Mouse (Mus musculus) adrenal gland, postnatal 0 days (tissue): Measurements from ENCODE around the gene Dna2. TPM values are rescaled to one million over a fixed set of nuclear protein-coding genes. Genes with fewer than 3 reads are reported as not detected.

Source experiments
- polyA plus RNA-seq: library from polyadenylated mRNA; unstranded; fragments of >200 nt; fragmentation: Nextera tagmentation; extraction: Ambion mirVana; gene quantifications from 2 replicates; pipeline ENCODE4 v1.2.1, GENCODE M21; 2015

Dna2 gene
- 4.0 and 5.0 TPM in 2 replicates for polyA plus RNA-seq

DNA sequence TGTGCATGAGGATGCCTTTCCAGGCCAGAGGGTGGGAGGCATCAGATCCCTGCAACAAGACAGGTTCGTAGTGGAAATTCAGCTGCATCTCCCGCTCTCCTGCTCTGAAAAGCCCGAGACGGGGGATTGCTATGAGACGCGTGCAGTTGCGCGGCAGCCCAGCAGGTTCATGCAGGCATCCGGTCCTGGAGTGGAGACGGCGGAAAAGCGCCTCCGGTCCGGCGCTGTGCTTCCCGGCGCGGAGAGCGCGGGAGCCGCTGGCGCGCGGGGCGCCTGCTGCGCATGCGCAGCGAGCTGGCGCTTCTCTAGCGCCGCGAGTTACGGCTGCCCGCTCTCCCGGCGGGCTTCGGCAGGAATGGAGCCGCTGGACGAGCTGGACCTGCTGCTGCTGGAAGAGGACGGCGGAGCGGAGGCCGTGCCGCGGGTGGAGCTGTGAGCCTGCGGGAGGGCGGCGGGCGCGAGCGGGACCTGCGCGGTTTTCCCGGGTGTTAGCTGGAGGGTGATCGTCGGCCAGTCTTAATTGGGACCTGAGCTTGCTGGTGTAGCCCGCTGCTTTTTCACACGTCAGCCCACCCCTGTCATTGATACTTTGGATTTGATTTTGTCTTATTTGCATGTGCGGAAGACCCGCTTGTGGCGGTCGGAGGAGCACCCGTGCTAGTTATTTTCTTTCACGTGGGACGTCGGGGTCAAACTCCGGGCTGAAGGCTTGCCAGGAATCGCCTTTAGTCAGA, at the start of gene Dna2:
Gene Dna2 (plus strand): TSS at position 289 of the 734 bp plus-strand sequence.

DNA sequence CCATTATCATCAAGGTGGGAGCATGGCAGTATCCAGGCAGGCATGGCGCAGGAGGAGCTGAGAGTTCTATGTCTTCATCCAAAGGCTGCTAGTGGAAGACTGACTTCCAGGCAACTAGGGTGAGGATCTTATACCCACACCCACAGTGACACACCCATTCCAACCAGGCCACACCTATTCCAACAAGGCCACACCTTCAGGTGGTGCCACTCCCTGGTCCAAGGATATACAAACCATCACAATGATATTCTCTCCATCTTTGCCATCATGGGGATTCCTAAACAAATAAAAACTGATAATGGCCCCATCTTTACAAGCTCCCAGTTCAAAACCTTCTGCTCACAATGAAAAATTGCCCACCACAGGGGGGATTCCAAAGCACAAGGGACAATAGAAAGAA, 37.9 kb upstream of the Dna2 start, which contains the start of gene Tet1:
Gene Tet1 (minus strand): TSS at position 101 of the 400 bp plus-strand sequence.

DNA sequence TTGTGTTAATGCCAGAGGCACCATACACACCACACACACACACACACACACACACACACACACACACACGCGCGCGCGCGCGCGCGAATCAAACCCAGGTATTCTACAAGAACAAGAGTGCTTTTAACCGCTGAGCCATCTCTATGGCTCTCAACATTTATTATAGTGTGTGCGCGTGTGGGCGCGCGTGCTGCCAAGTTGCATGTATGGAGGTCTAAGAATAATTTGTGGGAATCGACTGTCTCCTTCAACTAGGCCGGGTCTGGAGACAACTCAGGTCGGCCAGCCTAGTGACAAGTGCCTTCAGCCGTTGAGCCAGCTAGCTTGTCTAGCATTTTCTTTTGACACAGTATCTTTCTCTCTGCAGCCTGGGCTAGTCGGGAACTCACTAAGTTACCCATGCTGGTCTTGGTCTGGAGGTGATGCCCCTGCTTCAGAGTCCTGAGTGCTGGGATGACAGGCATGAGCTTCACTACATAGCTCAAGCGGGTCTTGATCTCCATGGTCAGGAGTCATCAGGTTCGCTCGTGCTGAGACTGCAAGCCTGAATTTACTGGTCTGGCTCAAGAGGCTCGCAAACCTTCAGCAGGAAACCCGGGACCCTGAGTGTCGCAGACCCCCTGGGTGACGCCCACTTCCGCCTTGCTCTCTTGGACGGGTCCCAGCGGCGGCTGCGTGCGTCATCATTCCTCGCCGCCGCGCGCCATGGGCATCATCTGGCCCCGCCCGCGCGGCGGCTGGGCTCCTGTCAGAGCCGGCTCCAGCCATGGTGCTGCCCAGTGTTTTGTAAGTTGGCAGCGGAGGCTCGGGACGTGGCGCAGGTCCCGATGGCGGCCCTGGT, 26.7 kb upstream of the Dna2 start, which contains the start of gene Slc25a16:
Gene Slc25a16 (plus strand): TSS at position 709 of the 841 bp plus-strand sequence.

DNA sequence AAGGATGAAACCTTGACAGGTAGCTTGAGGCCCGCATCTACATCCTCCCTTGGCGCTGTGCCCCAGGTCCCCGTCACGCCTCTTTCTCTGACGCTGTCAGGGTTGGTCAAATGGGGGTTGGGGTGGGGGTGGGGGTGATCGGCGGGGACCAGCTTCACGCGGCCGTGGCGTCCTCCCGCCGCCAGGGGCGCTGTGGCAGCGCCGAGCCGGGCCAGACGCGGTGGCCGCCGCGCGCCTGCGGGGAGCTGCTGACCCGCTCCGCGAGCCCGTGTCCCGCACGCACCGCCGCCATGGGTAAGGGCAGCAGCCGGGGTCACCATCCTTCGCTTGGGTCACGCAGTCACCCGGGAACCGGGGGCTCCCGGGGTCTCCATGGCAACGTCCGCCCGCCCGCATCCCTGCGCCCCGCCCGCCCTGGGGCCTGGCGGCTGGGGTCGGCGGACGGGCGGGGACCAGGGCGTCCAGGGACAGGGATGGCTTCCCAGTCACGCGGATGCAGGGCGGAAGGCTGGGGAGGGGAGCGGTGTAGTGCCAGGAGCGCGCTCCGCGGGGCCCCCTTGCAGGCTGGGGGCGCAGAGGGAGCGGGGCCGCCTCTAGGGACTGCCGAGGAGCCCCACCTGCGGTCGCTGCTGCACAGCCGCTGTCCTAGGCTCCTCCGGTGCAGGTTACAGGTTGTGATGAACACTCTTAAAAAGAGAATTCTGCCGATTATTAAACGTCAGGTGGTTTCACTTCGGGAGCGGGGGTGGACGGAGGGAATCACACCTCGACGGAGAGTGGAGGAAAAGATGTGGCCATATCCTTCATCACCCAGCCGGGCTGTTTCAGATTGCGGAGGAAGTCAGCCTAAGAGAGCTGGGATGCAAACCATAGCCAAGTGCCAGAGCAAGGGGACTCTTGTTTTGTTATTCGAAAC, 33.5 kb downstream of the Dna2 start, which contains the start of gene Rufy2:
Gene Rufy2 (plus strand): TSS at position 185 of the 916 bp plus-strand sequence.

Other genes starting within 250 kb of the Dna2 start
- 1.4 and 2.0 TPM in 2 replicates for gene Stox1, start 220.9 kb upstream of the Dna2 start, polyA plus RNA-seq
- 41.5 and 60.8 TPM in 2 replicates for gene Ccar1, start 154.7 kb upstream of the Dna2 start, polyA plus RNA-seq
- 12.7 and 12.8 TPM in 2 replicates for gene Tet1, start 38.0 kb upstream of the Dna2 start, polyA plus RNA-seq
- 9.4 and 25.4 TPM in 2 replicates for gene Slc25a16, start 26.4 kb upstream of the Dna2 start, polyA plus RNA-seq
- 22.6 and 24.4 TPM in 2 replicates for gene Rufy2, start 33.2 kb downstream of the Dna2 start, polyA plus RNA-seq
- 37.8 and 49.7 TPM in 2 replicates for gene Hnrnph3, start 77.2 kb downstream of the Dna2 start, polyA plus RNA-seq
- gene Pbld2, start 77.3 kb downstream of the Dna2 start, polyA plus RNA-seq: 3.2 and 4.1 TPM in 2 replicates
- gene Pbld1, start 113.1 kb downstream of the Dna2 start, polyA plus RNA-seq: 3.2 and 3.8 TPM in 2 replicates
- gene Atoh7, start 152.6 kb downstream of the Dna2 start, polyA plus RNA-seq: 0.08 TPM in 1 of 2 replicates, not detected in the other